Mouse (Mus musculus) embryonic facial prominence, embryonic 14.5 days (tissue): ENCODE measurements around the gene Dennd4c. TPM values are rescaled to one million over a fixed set of nuclear protein-coding genes. Genes with fewer than 3 reads are reported as not detected.

Source experiments
- ATAC-seq: fragments of 200-750 bp; cut with Nextera tagmentation; 2 replicates; pipeline ENCODE4 v1.8.0; 2017; ENCODE audit warnings: low read depth, moderate number of reproducible peaks, moderate TSS enrichment
- DNase-seq: peaks from one replicate; pipeline ENCODE4 v3.0.0-alpha.2; 2015; ENCODE audit warnings: low spot score
- H3K27ac ChIP-seq: fragments of 300-500 bp; sonication (generic); replicated peaks from 2 replicates; pipeline ENCODE4 v1.5.1; 2014; ENCODE audit warnings: low read depth, mild to moderate bottlenecking, low read length, moderate library complexity
- H3K27me3 ChIP-seq: fragments of 300-500 bp; sonication (generic); replicated peaks from 2 replicates; pipeline ENCODE4 v1.6.1; 2014; ENCODE audit warnings: low read length; ENCODE audit not compliant: control insufficient read depth, insufficient read depth
- H3K36me3 ChIP-seq: fragments of 300-500 bp; sonication (generic); 2 replicates; pipeline ENCODE4 v1.6.1; 2014; ENCODE audit warnings: low read length, mixed read lengths; ENCODE audit not compliant: control insufficient read depth, insufficient read depth
- H3K4me1 ChIP-seq: fragments of 300-500 bp; sonication (generic); 2 replicates; pipeline ENCODE4 v1.6.1; 2014; ENCODE audit warnings: antibody characterized with exemption, low read length; ENCODE audit not compliant: control insufficient read depth, insufficient read depth
- H3K4me2 ChIP-seq: fragments of 300-500 bp; sonication (generic); 2 replicates; pipeline ENCODE4 v1.6.1; 2014; ENCODE audit warnings: low read depth, mild to moderate bottlenecking, low read length, moderate library complexity, mixed read lengths
- H3K4me3 ChIP-seq: fragments of 300-500 bp; sonication (generic); 2 replicates; pipeline ENCODE4 v1.5.1; 2014; ENCODE audit warnings: low read depth, mild to moderate bottlenecking, low read length
- H3K9ac ChIP-seq: fragments of 300-500 bp; sonication (generic); 2 replicates; pipeline ENCODE4 v1.6.1; 2014; ENCODE audit warnings: low read depth, mild to moderate bottlenecking, low read length, moderate library complexity, mixed read lengths
- H3K9me3 ChIP-seq: fragments of 300-500 bp; sonication (generic); 2 replicates; pipeline ENCODE4 v1.6.1; 2016; ENCODE audit warnings: low read length; ENCODE audit not compliant: control insufficient read depth
- WGBS: fragments of 180-500 bp; shearing (Covaris S2); extraction: QIAGEN DNeasy Blood & Tissue Kit; methylation state at CpG from one replicate; pipeline ENCODE4 v1.1.7; 2014; 5-methylcytosine and 5-hydroxymethylcytosine counted together
- polyA plus RNA-seq: library from polyadenylated mRNA; unstranded; fragments of >200 nt; fragmentation: Nextera tagmentation; extraction: Ambion mirVana; gene quantifications from 2 replicates; pipeline ENCODE4 v1.2.1, GENCODE M21; 2014

The Dennd4c gene
- polyA plus RNA-seq, 1 experiment from 2014 or later, result 8.3 TPM

DNA sequence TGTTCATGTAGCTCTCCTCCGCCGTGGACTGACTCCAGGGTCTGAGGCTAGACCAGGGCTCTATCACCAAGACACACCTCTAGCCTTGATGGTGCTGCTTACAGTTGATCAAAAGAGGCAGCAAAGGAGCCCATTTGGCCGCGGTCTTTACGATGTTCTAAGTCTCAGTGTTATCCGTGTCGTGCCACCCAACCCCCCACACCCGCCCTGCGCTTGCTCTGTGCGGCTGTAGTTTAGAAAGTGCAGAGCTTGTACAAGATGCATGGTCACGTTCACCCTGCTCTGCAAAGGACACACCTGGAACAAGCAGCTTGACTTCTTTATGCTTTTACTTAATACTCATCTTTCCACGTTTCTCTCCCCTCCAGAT, 137.4 kb downstream of the Dennd4c start:
- peak overlapping the region; percentile 50 for H3K4me2 ChIP-seq
- 48% methylated on average over 12 of the region's 12 CpGs for WGBS
- no peak for DNase-seq
- H3K27me3 ChIP-seq, result no peaks in the 10 kb centered on the region
- H3K36me3 ChIP-seq, result no peaks in the 10 kb centered on the region
- H3K9ac ChIP-seq, result peak overlapping the region; percentile 0; the same call in 1 of the 2 replicates
- no peak for ATAC-seq
- no peaks in the 10 kb centered on the region for H3K9me3 ChIP-seq
- H3K4me3 ChIP-seq, result peak overlapping the region; percentile 23
- no peak overlapping the region for H3K27ac ChIP-seq
- no peaks in the 10 kb centered on the region for H3K4me1 ChIP-seq

GRCm38 (mm10) chr4:86886160-86886878, 138.0 kb downstream of the Dennd4c start:
- H3K27ac ChIP-seq, result no peak overlapping the region; the same call in 1 of the 2 replicates
- H3K9ac ChIP-seq, result peak overlapping the region; percentile 46; the same call in 1 of the 2 replicates
- peak overlapping the region; percentile 23 for H3K4me3 ChIP-seq
- WGBS, result 27% methylated on average over 18 of the region's 18 CpGs
- DNase-seq (peak; percentile 57), ATAC-seq (peak; percentile 57; the same call in 1 of the 2 replicates)
- no peaks in the 10 kb centered on the region for H3K4me1 ChIP-seq
- no peaks in the 10 kb centered on the region for H3K9me3 ChIP-seq
- H3K4me2 ChIP-seq, result peak overlapping the region; percentile 50
- no peaks in the 10 kb centered on the region for H3K36me3 ChIP-seq
- H3K27me3 ChIP-seq, result no peaks in the 10 kb centered on the region

DNA sequence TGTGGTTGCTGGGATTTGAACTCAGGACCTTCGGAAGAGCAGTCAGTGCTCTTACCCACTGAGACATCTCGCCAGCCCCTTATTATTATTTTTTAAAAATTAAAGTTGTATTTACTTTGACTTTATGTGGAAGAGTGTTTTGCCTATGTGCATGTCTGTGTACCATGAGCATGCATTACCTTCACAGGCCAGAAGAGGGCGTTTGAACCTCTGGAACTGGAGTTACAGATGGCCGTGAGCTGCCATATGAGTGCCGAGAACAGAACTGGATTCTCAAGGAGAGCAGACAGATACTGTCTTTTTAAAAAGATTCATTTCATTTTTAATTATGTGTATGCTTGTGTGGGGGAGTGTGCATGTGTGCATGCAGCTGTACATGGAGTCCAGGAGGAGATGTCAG, 139.5 kb downstream of the Dennd4c start:
- H3K4me2 ChIP-seq, result no peak overlapping the region
- H3K4me3 ChIP-seq, result no peak overlapping the region
- no peak overlapping the region for H3K27ac ChIP-seq
- ATAC-seq (no peak), DNase-seq (no peak)
- H3K36me3 ChIP-seq, result no peaks in the 10 kb centered on the region
- H3K27me3 ChIP-seq, result no peaks in the 10 kb centered on the region
- no peaks in the 10 kb centered on the region for H3K4me1 ChIP-seq
- 73% methylated on average over 5 of the region's 5 CpGs for WGBS
- H3K9ac ChIP-seq, result no peak overlapping the region
- H3K9me3 ChIP-seq, result no peaks in the 10 kb centered on the region

GRCm38 (mm10) chr4:86897411-86897810, 149.1 kb downstream of the Dennd4c start:
- ATAC-seq, result no peak
- 70% methylated on average over 7 of the region's 7 CpGs for WGBS
- Histone ChIP-seq H3K9me3 (no peaks in the 10 kb centered on the region), H3K4me2 (no peak overlapping the region), H3K27me3 (no peaks in the 10 kb centered on the region), H3K36me3 (no peaks in the 10 kb centered on the region), H3K9ac (no peak overlapping the region), H3K4me3 (no peak overlapping the region), H3K27ac (no peak overlapping the region), H3K4me1 (no peaks in the 10 kb centered on the region)
- DNase-seq, result no peak

- Histone ChIP-seq H3K9ac (no peak overlapping the region; the same call in 1 of the 2 replicates), H3K4me3 (no peak overlapping the region), H3K27me3 (no peaks in the 10 kb centered on the region), H3K4me1 (no peaks in the 10 kb centered on the region), H3K36me3 (no peaks in the 10 kb centered on the region), H3K4me2 (no peak overlapping the region), H3K9me3 (no peaks in the 10 kb centered on the region), H3K27ac (no peak overlapping the region; the same call in 1 of the 2 replicates)
- WGBS, result 43% methylated on average over 14 of the region's 14 CpGs
- peak; percentile 62 for DNase-seq
- ATAC-seq, result no peak
Observed at GRCm38 (mm10) chr4:86898791-86899474, 150.6 kb downstream of the Dennd4c start.

Other genes starting within 250 kb of the Dennd4c start
- 0.10 and 0.28 TPM in 2 replicates for gene Saxo1, start 190.2 kb upstream of the Dennd4c start, polyA plus RNA-seq
- 94.8 and 95.3 TPM in 2 replicates for gene Rraga, start 172.9 kb upstream of the Dennd4c start, polyA plus RNA-seq
- gene Haus6, start 136.5 kb upstream of the Dennd4c start, polyA plus RNA-seq, result 12.2 and 14.5 TPM in 2 replicates
- 66.2 and 73.1 TPM in 2 replicates for gene Plin2, start 78.5 kb upstream of the Dennd4c start, polyA plus RNA-seq
- 827 and 832 TPM in 2 replicates for gene Rps6, start 108.9 kb downstream of the Dennd4c start, polyA plus RNA-seq
- 9.4 and 14.2 TPM in 2 replicates for gene Acer2, start 125.8 kb downstream of the Dennd4c start, polyA plus RNA-seq